Mouse (Mus musculus) hindbrain, embryonic 12.5 days (tissue): ENCODE measurements at regions not wholly inside any gene's neighbourhood (a gene's known extent, or its start where the extent isn't known, plus 50 kb on each side); places are given as distances from the start of the nearest gene placed in this dataset.

Experiments
- ATAC-seq: fragments of 200-750 bp; cut with Nextera tagmentation; 2 replicates; pipeline ENCODE4 v1.8.0; 2017; ENCODE audit warnings: moderate TSS enrichment; ENCODE audit not compliant: low FRiP score
- H3K27ac ChIP-seq: fragments of 300-500 bp; sonication (generic); 2 replicates; pipeline ENCODE4 v1.5.1; 2016; ENCODE audit warnings: mild to moderate bottlenecking
- H3K27me3 ChIP-seq: fragments of 300-500 bp; sonication (generic); 2 replicates; pipeline ENCODE4 v1.6.1; 2016; ENCODE audit warnings: mild to moderate bottlenecking
- H3K36me3 ChIP-seq: fragments of 300-500 bp; sonication (generic); 2 replicates; pipeline ENCODE4 v1.6.1; 2016; ENCODE audit warnings: mild to moderate bottlenecking
- H3K4me1 ChIP-seq: fragments of 300-500 bp; sonication (generic); 2 replicates; pipeline ENCODE4 v1.6.1; 2016
- H3K4me2 ChIP-seq: fragments of 300-500 bp; sonication (generic); replicated peaks from 2 replicates; pipeline ENCODE4 v1.6.1; 2016; ENCODE audit warnings: mild to moderate bottlenecking
- H3K4me3 ChIP-seq: fragments of 300-500 bp; sonication (generic); 2 replicates; pipeline ENCODE4 v1.5.1; 2016; ENCODE audit warnings: mild to moderate bottlenecking
- H3K9ac ChIP-seq: fragments of 300-500 bp; sonication (generic); 2 replicates; pipeline ENCODE4 v1.6.1; 2016; ENCODE audit warnings: mild to moderate bottlenecking, moderate library complexity
- H3K9me3 ChIP-seq: fragments of 300-500 bp; sonication (generic); replicated peaks from 2 replicates; pipeline ENCODE4 v1.6.1; 2016; ENCODE audit warnings: mild to moderate bottlenecking
- WGBS: fragments of 180-500 bp; shearing (Covaris S2); methylation state at CpG from one replicate; pipeline ENCODE4 v1.1.7; 2016; 5-methylcytosine and 5-hydroxymethylcytosine counted together

DNA sequence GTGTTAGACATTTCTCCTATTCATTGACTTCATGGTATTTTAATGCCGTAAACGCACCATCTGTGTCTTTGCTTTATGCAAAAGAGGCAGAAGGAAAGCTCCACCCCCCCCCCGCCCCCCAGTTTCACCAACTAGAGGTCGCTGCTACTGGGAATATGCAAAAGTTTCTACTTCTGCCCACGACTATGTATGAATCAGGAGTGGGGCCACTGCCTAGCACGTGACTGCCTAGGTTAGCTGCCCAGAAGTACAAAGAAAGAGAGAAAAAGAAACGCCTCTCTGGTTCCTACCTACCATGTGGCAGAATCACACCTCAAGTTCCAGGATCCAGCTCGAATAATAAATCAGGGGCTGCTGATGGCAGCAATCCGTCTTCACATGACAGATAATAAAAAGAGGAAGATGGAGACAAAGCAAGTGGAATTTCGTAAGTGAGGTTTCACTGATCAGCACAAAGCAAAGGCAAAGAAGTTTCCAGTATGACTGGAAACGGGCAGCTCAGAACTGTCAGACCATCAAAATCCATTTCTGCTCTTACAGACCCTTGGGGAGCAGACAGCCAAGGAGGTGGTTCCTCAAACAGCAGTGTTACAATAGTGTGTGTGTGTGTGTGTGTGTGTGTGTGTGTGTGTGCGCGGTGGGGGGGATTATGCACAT lies 108.9 kb upstream of the Ppm1h start:
- Histone ChIP-seq H3K4me2 (no peak overlapping the region), H3K9me3 (no peaks in the 10 kb centered on the region), H3K27me3 (no peaks in the 10 kb centered on the region), H3K4me1 (peaks cover 11% of the 10 kb centered on the region; the same call in 1 of the 2 replicates), H3K27ac (0 out of 2 replicates have a peak overlapping the region, but pooled peaks have one; percentile 18), H3K9ac (no peak overlapping the region), H3K4me3 (no peak overlapping the region), H3K36me3 (no peaks in the 10 kb centered on the region)
- ATAC-seq = no peak
- 62% methylated on average over 13 of the region's 13 CpGs for WGBS

DNA sequence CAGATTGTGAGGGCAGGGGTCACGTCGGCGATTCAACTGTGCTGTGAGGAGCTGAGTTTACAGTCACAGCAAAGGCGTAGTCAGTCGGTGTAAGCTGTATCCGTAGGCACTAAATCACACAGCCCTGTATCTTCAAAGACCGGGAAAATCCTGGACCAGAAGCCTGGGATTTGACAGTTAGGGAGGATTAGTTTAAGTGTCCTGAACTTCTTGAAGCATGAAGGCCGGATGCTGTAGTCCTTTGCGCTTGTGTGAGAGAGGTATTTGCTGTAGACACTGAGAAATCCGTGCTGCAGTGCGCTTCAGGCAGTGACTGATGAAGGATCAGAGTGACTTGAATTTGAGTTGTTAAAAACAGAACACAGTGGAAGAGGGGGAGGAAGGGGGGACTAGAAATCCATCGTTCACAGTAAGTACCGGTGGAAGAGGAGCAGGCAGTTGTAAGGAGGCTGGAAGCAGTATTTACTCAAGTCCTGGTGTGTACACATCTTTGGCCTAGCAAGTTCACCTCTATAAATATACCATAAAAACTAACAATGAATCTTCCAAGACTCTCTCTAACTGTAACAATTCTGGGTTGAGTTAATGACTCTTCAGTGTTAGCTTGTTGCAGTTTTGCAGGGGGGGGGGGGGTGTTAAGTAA lies 107.5 kb upstream of the Ppm1h start:
- Histone ChIP-seq H3K27ac (no peak overlapping the region), H3K9me3 (no peaks in the 10 kb centered on the region), H3K9ac (no peak overlapping the region), H3K36me3 (no peaks in the 10 kb centered on the region), H3K4me3 (no peak overlapping the region), H3K4me2 (no peak overlapping the region), H3K4me1 (peaks cover 11% of the 10 kb centered on the region; the same call in 1 of the 2 replicates), H3K27me3 (no peaks in the 10 kb centered on the region)
- 41% methylated on average over 13 of the region's 13 CpGs for WGBS
- no peak for ATAC-seq

DNA sequence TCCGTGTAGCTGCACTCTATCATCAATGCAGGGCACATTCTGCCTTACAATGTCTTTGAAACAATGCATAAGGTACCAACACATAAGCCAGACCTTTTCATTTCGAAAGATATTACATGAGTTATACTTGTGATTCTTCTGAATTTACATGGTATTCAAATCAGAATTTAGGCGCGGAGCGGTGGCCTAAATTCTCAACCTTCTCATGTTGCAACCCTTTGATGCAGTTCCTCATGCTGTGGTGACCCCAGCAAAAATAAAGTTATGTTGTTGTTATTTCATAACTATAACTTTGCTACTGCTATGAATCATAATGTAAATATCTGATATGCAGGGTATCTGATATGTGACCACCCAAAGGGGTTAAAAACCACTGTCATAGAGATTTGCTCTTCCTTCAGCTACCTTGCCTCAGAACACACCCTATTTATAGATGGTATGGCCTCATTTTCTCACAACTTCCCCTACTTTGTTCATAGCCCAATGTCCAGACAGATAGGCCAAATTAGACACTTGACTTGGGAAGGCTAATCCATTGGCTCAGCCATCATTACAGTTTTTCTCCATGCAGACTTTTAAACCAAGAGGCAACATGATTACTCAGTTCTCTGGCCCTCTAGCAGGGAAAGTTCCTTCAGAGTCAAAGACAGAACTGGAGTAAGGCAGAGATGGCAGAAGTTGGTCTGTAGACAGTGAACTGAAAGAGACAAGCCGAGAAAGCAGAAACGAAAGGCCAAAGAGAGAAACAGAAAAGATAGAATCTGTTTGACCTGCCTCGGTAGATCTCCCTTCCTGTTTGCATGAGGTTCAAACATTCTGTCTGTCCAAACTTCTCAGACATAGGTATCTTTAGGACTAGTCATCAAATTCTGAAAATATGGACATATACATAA lies 102.1 kb upstream of the Ppm1h start:
- Histone ChIP-seq H3K36me3 (no peaks in the 10 kb centered on the region), H3K27ac (no peak overlapping the region), H3K9ac (no peak overlapping the region), H3K4me1 (no peaks in the 10 kb centered on the region), H3K27me3 (no peaks in the 10 kb centered on the region), H3K9me3 (no peaks in the 10 kb centered on the region), H3K4me3 (no peak overlapping the region), H3K4me2 (no peak overlapping the region)
- 91% methylated on average over 8 of the region's 8 CpGs for WGBS
- ATAC-seq = no peak

DNA sequence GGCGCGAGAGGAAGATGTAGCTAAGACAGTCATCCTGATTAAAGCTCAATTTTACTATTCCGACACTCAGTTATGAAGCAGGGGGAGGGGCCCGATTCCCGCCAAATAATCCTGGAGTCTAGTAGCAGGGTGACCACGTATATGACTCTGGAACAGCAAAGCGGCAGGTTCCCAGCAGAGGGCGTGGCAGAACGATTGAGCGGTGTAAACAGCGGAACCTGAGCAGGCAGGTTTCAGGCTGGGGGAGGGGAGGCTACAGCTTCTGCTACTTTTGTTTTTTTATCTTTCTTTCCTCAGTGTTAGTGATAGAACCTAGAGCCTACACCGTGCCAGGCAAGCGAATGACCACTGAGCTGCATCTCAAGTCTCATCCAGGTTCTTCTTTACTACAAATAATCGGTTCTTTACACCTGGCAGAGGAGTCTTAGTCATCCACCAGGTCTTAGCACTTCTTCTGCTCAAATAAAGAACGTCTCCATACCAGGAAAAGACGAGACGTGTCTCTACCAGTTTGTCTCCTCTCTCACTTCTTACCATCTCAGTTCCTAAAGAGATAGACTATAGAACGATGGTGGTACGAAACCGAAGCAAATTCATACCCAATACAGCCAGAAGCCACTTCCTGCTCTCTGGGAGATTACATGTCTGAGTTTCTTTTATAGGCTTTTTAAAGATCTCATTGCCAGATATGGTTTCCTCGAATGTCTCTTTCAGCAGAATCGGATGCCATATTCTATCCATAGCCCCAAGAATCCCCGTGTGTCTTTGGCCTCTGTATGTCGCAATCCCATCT lies 100.2 kb upstream of the Ppm1h start:
- no peak overlapping the region for H3K9ac ChIP-seq
- H3K36me3 ChIP-seq = no peaks in the 10 kb centered on the region
- H3K4me1 ChIP-seq = no peaks in the 10 kb centered on the region
- 63% methylated on average over 24 of the region's 24 CpGs for WGBS
- H3K9me3 ChIP-seq = no peaks in the 10 kb centered on the region
- ATAC-seq = no peak
- H3K27me3 ChIP-seq = no peaks in the 10 kb centered on the region
- H3K4me3 ChIP-seq = no peak overlapping the region
- no peak overlapping the region for H3K27ac ChIP-seq
- H3K4me2 ChIP-seq = no peak overlapping the region

DNA sequence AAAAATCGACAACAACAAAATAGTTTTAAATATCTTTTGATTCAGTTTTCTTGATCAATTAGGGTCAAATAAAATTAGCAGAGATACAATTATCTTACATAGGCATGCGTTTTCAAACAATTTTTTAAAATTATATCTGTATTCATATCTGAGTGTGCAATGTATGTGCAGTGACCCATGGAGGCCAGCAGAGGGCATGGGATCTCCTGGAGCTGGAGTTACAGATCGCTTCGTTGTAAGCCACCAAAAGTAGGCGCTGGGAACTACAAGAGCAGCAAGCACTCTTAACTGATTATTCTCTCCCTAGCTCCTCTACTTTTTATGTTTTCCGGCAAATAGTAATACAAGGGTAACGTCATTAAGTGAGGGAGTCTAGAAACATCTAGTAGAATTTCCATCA lies 97.5 kb upstream of the Ppm1h start:
- Histone ChIP-seq H3K4me1 (no peaks in the 10 kb centered on the region), H3K36me3 (no peaks in the 10 kb centered on the region), H3K9ac (no peak overlapping the region), H3K27ac (no peak overlapping the region), H3K4me2 (no peak overlapping the region), H3K4me3 (no peak overlapping the region), H3K9me3 (no peaks in the 10 kb centered on the region), H3K27me3 (no peaks in the 10 kb centered on the region)
- 85% methylated on average over 7 of the region's 7 CpGs for WGBS
- no peak for ATAC-seq

DNA sequence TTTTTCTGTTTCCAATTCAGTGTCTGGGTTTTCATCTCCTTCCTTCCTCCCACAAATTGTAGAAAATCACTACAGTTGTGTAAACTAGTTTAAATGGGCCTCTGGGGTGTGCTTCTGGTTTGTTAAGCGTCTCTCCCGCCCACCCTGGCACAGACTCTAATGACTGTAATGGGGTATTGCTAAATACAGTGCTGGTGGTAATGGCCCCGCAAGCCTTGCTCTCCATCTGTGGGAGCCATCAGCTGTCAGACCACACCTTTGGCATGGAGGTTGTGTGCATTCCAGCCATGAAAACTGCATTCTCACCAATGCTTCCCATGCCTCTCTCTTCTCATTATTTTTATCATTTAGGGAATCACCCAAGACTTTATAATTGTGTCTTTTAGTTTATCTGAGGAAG lies 91.0 kb upstream of the Ppm1h start:
- 82% methylated on average over 3 of the region's 3 CpGs for WGBS
- Histone ChIP-seq H3K27me3 (no peaks in the 10 kb centered on the region), H3K9me3 (no peaks in the 10 kb centered on the region), H3K27ac (no peak overlapping the region), H3K4me1 (0 out of 2 replicates have a peak, but pooled peaks cover 2% of the 10 kb centered on the region), H3K4me2 (no peak overlapping the region), H3K4me3 (no peak overlapping the region), H3K9ac (no peak overlapping the region), H3K36me3 (no peaks in the 10 kb centered on the region)
- no peak for ATAC-seq

DNA sequence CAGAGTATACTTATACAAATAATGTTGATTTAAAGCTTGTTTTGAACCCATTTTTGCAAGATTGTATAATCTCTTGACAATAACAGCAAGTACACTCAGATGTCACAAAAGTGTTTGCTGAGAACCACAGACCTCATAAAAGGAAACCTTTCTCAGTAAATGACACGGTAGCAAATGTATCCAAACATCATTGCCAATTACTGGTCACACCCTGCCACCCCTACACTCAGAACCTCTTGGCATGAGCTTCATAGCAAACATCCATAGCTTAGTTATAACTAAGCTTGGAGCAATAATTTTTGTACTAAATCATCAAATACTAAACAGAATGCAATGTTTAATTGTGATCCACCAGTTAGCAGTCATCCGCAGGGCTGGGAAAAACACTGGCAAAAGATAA lies 79.1 kb upstream of the Ppm1h start:
- ATAC-seq = no peak
- WGBS = 93% methylated on average over 2 of the region's 2 CpGs
- no peaks in the 10 kb centered on the region for H3K27me3 ChIP-seq

DNA sequence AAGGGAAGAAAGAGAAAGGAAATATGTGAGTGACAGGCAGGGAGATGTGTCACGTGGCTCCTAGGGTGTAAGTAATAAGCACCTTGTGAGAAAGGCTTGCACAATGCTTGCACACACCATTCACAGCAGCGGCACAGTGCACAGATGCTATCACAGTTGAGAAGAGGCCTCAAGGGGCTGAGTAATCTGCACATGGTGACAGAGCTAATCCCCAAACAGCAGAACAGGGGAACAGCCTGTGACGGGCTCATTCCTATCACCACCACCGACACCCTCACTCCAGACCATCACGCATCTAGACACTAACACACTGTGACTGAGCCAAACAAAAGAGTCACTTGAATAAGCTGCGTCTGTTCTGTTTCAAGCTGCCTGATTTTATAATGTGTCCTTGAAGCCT lies 76.2 kb upstream of the Ppm1h start:
- H3K4me3 ChIP-seq = no peak overlapping the region
- H3K4me1 ChIP-seq = peaks cover 2% of the 10 kb centered on the region; the same call in 1 of the 2 replicates
- H3K27me3 ChIP-seq = no peaks in the 10 kb centered on the region
- no peak overlapping the region for H3K27ac ChIP-seq
- H3K9me3 ChIP-seq = no peaks in the 10 kb centered on the region
- WGBS = 24% methylated on average over 6 of the region's 6 CpGs
- peak; percentile 89 for ATAC-seq
- H3K36me3 ChIP-seq = no peaks in the 10 kb centered on the region
- H3K9ac ChIP-seq = no peak overlapping the region
- no peak overlapping the region for H3K4me2 ChIP-seq

More for the DNA sequence above, 79.1 kb upstream of the Ppm1h start:
- Histone ChIP-seq H3K36me3 (no peaks in the 10 kb centered on the region), H3K4me2 (no peak overlapping the region), H3K4me3 (no peak overlapping the region), H3K27ac (no peak overlapping the region), H3K9me3 (no peaks in the 10 kb centered on the region), H3K9ac (no peak overlapping the region), H3K4me1 (peaks cover 2% of the 10 kb centered on the region; the same call in 1 of the 2 replicates)

DNA sequence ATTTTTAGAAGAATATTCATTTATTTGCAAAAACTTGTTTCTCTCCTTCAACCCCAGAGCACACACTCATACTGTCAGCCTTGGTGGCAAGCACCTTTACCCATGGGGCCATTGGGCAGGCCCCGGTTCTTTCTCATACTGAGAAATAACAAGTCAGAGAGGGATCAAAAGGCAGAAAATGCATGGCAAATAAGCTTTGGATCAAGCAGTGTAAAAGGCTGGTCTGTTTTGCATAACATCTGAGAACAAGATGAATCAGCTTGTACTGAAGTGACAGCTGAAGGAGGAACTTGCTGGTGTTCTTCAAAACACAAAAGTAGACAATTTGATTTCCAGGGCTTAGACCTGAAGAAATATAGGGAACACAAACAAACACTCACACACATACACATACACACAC lies 74.6 kb upstream of the Ppm1h start:
- no peak for ATAC-seq

DNA sequence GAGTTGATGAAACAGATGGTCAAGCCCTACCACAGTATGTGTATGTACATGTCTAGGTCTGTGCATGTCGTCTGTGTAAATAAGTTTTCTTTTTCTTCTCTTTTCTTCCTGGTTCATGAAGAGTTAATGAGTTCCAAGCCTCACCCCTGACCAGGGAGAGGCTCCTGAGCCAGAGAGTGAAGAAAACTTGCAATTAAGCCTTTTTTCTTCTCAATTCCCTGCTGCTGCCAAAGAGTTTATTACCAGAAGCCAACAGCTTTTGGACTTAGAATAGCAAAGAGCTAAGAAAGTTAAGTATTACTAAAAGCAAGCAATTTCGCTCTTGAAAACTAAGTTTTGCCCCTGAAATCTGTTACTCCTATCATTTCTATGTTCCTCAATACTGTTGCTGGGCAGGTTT lies 65.3 kb upstream of the Ppm1h start:
- Histone ChIP-seq H3K4me1 (no peaks in the 10 kb centered on the region), H3K4me2 (no peak overlapping the region), H3K36me3 (no peaks in the 10 kb centered on the region), H3K4me3 (no peak overlapping the region), H3K27me3 (no peaks in the 10 kb centered on the region), H3K9ac (no peak overlapping the region), H3K9me3 (no peaks in the 10 kb centered on the region), H3K27ac (no peak overlapping the region)
- no peak for ATAC-seq
- 84% methylated on average over 2 of the region's 2 CpGs for WGBS

More for the DNA sequence above, 74.6 kb upstream of the Ppm1h start:
- 50% methylated on average over 1 of the region's 1 CpGs for WGBS
- no peak overlapping the region for H3K4me2 ChIP-seq
- no peaks in the 10 kb centered on the region for H3K9me3 ChIP-seq
- no peaks in the 10 kb centered on the region for H3K36me3 ChIP-seq
- peaks cover 2% of the 10 kb centered on the region; the same call in 1 of the 2 replicates for H3K4me1 ChIP-seq
- no peak overlapping the region for H3K9ac ChIP-seq
- H3K27me3 ChIP-seq = no peaks in the 10 kb centered on the region
- H3K27ac ChIP-seq = no peak overlapping the region
- H3K4me3 ChIP-seq = no peak overlapping the region

DNA sequence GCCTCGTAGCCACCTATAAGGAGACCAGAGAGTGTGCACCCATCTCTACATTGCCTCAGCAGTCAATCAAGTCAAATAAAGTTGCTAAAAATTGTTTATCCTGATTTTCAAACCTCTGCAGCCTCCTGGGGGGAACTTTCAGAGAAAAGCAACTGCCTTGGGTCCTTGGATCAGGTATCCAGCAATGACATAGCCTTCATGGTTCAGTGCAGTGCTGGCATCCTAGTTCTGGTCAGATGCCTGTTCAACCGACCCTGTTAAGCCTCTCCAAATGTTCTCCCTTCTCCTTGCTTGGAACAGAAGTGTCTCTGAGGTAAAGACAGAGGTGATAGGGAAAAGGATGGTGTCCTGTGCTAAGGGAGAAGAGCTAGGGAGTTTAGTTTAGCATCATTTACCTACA lies 64.7 kb upstream of the Ppm1h start:
- Histone ChIP-seq H3K27ac (no peak overlapping the region), H3K4me3 (no peak overlapping the region), H3K9me3 (no peaks in the 10 kb centered on the region), H3K27me3 (no peaks in the 10 kb centered on the region), H3K36me3 (no peaks in the 10 kb centered on the region), H3K4me2 (no peak overlapping the region), H3K9ac (no peak overlapping the region), H3K4me1 (no peaks in the 10 kb centered on the region)
- WGBS = 79% methylated on average over 2 of the region's 2 CpGs
- no peak for ATAC-seq

DNA sequence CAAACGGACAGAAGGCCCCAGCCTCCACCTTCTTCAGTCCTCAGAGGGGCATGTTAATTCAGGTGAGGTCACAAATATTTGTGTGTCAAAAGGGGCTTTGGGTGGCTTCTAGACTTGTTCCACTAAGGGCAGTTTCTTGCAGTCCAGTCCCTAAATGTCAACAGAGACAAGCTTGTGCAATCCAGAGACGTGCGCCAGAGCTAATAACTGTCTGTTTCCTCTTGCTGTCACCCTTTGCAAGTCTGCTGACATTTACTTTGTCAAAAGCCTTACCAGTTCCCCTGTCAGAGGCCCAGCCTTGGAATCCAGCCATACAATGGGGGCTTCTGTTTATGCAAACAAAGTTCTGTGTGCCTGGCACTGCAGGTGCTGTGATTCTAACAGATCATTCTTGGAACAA lies 63.8 kb upstream of the Ppm1h start:
- Histone ChIP-seq H3K9me3 (no peaks in the 10 kb centered on the region), H3K27ac (no peak overlapping the region), H3K27me3 (no peaks in the 10 kb centered on the region), H3K9ac (no peak overlapping the region), H3K36me3 (no peaks in the 10 kb centered on the region), H3K4me1 (no peaks in the 10 kb centered on the region), H3K4me3 (no peak overlapping the region), H3K4me2 (no peak overlapping the region)
- ATAC-seq = no peak
- 67% methylated on average over 3 of the region's 3 CpGs for WGBS
